Mouse (Mus musculus) heart, embryonic 11.5 days (tissue): ENCODE results near the gene Cdk10. TPM values are rescaled to one million over a fixed set of nuclear protein-coding genes. Genes with fewer than 3 reads are reported as not detected.
"Not testable (repeated sequence)": the region's sequence is repeated elsewhere in the genome, so short reads cannot be mapped to it uniquely, and the experiment has no call there.

Source experiments
- ATAC-seq: fragments of 200-750 bp; cut with Nextera tagmentation; replicated peaks from 2 replicates; pipeline ENCODE4 v1.8.0; 2017; ENCODE audit warnings: moderate library complexity; ENCODE audit not compliant: insufficient number of reproducible peaks, low FRiP score, low TSS enrichment
- H3K27ac ChIP-seq: fragments of 300-500 bp; sonication (generic); 2 replicates; pipeline ENCODE4 v1.5.1; 2014; ENCODE audit warnings: mild to moderate bottlenecking, low read depth, low read length
- H3K27me3 ChIP-seq: fragments of 300-500 bp; sonication (generic); 2 replicates; pipeline ENCODE4 v1.6.1; 2014; ENCODE audit warnings: mild to moderate bottlenecking, low read length, mixed read lengths; ENCODE audit not compliant: control insufficient read depth, insufficient read depth
- H3K36me3 ChIP-seq: fragments of 300-500 bp; sonication (generic); 2 replicates; pipeline ENCODE4 v1.6.1; 2014; ENCODE audit warnings: mild to moderate bottlenecking, low read length, moderate library complexity, mixed read lengths; ENCODE audit not compliant: control insufficient read depth, insufficient read depth
- H3K4me1 ChIP-seq: fragments of 300-500 bp; sonication (generic); 2 replicates; pipeline ENCODE4 v1.6.1; 2014; ENCODE audit warnings: low read length; ENCODE audit not compliant: control insufficient read depth, insufficient read depth
- H3K4me2 ChIP-seq: fragments of 300-500 bp; sonication (generic); 2 replicates; pipeline ENCODE4 v1.6.1; 2014; ENCODE audit warnings: mild to moderate bottlenecking, moderate library complexity
- H3K4me3 ChIP-seq: fragments of 300-500 bp; sonication (generic); 2 replicates; pipeline ENCODE4 v1.5.1; 2014; ENCODE audit warnings: low read depth, low read length
- H3K9ac ChIP-seq: fragments of 300-500 bp; sonication (generic); 2 replicates; pipeline ENCODE4 v1.6.1; 2014; ENCODE audit warnings: mild to moderate bottlenecking, low read depth, low read length, moderate library complexity
- H3K9me3 ChIP-seq: fragments of 300-500 bp; sonication (generic); replicated peaks from 2 replicates; pipeline ENCODE4 v1.6.1; 2016; ENCODE audit warnings: low read length; ENCODE audit not compliant: control insufficient read depth
- WGBS: fragments of 180-500 bp; shearing (Covaris S2); extraction: QIAGEN DNeasy Blood & Tissue Kit; methylation state at CpG from one replicate; pipeline ENCODE4 v1.1.7; 2014; ENCODE audit not compliant: insufficient replicate concordance; 5-methylcytosine and 5-hydroxymethylcytosine counted together
- polyA plus RNA-seq: library from polyadenylated mRNA; unstranded; fragments of >200 nt; fragmentation: Nextera tagmentation; extraction: Ambion mirVana; gene quantifications from 2 replicates; pipeline ENCODE4 v1.2.1, GENCODE M21; 2014

Gene Cdk10
- polyA plus RNA-seq, 1 experiment from 2014 or later = 24.2 TPM

GRCm38 (mm10) chr8:123197016-123197415 lies 27.6 kb upstream of the Cdk10 start:
- H3K27me3 ChIP-seq, ATAC-seq, H3K36me3 ChIP-seq, H3K9me3 ChIP-seq, H3K4me1 ChIP-seq, H3K4me3 ChIP-seq, H3K27ac ChIP-seq, H3K9ac ChIP-seq, H3K4me2 ChIP-seq: not testable (repeated sequence)
- WGBS = 66% methylated on average over 5 of the region's 5 CpGs

- 57% methylated on average over 14 of the region's 14 CpGs for WGBS
- peaks cover 3% of the 10 kb centered on the region; the same call in 1 of the 2 replicates for H3K27me3 ChIP-seq
These were observed 24.8 kb upstream of the Cdk10 start for GRCm38 (mm10) chr8:123199864-123200263.

DNA sequence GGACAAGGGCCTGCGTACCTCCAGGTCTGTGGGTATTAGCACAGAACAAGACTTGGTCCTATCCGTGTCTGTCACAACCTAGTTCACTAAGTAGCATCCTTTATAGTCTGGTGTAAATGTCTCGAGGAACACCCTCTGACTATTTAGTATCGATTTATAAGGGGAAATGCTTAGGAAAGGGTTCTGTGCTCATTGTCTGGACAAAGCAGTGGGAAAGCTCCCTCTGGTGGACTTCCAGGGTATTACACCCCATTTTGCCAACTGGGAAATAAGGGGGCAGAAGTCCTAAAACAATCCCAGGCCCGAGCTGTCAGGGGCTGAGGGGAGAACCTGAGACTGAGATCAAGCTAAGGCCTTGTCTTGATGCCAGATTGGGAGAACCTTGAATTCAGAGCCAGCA lies 22.4 kb upstream of the Cdk10 start:
- H3K36me3 ChIP-seq = peaks cover 7% of the 10 kb centered on the region
- 36% methylated on average over 5 of the region's 5 CpGs for WGBS

More at GRCm38 (mm10) chr8:123199864-123200263, 24.8 kb upstream of the Cdk10 start:
- H3K36me3 ChIP-seq = no peaks in the 10 kb centered on the region
- H3K9me3 ChIP-seq = no peaks in the 10 kb centered on the region
- ATAC-seq = no peak
- H3K4me3 ChIP-seq = no peak overlapping the region
- no peak overlapping the region for H3K4me2 ChIP-seq
- no peaks in the 10 kb centered on the region for H3K4me1 ChIP-seq
- H3K9ac ChIP-seq = no peak overlapping the region
- H3K27ac ChIP-seq = no peak overlapping the region

DNA sequence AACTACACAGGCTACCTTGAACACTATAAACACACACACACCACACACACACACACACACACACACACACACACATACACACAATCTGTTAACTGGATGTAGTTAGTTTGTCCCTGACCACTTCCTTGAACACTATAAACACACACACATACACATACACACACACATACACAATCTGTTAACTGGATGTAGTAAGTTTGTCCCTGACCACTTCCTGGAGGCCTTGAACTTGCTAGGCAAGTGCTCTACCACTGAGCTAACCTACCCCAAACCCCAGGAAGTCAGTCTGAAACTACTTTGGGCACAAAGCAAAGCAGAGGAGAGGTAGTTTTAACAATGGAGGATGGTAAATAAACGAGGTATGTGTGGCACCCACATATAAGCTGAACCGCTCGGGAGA lies 21.1 kb upstream of the Cdk10 start:
- 88% methylated on average over 3 of the region's 3 CpGs for WGBS
- H3K9me3 ChIP-seq = no peaks in the 10 kb centered on the region
- H3K9ac ChIP-seq = no peak overlapping the region
- no peaks in the 10 kb centered on the region for H3K4me1 ChIP-seq
- H3K4me3 ChIP-seq = no peak overlapping the region
- H3K27me3 ChIP-seq = peaks cover 3% of the 10 kb centered on the region; the same call in 1 of the 2 replicates
- H3K27ac ChIP-seq = no peak overlapping the region
- no peak for ATAC-seq
- no peak overlapping the region for H3K4me2 ChIP-seq
- peaks cover 13% of the 10 kb centered on the region for H3K36me3 ChIP-seq

More for the DNA sequence above, 22.4 kb upstream of the Cdk10 start:
- Histone ChIP-seq H3K4me2 (no peak overlapping the region), H3K9me3 (no peaks in the 10 kb centered on the region), H3K4me3 (no peak overlapping the region), H3K27me3 (peaks cover 3% of the 10 kb centered on the region; the same call in 1 of the 2 replicates), H3K4me1 (no peaks in the 10 kb centered on the region), H3K27ac (no peak overlapping the region), H3K9ac (no peak overlapping the region)
- ATAC-seq = no peak

DNA sequence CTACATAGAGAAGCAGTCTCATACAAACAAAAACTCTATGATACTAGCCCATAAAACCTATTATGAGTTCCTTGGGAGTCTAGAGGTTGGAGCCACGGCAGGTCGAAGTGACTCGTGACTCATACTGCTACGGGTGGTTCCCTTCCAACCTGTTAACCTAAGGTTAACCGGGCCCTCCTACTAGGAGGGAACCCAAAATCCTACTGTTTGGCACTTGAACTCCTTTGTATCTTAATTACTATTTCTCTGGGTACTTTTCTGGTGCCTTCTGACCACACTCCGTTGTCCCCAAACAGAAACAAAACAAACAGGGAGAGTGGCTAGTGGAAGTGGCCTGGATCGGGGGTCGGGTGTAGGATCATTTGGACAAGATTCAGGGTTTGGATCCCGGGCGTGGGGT lies 12.8 kb upstream of the Cdk10 start:
- peaks cover 21% of the 10 kb centered on the region for H3K4me1 ChIP-seq
- 44% methylated on average over 10 of the region's 10 CpGs for WGBS
- H3K27ac ChIP-seq = no peak overlapping the region
- peak overlapping the region; percentile 81 for H3K4me2 ChIP-seq
- no peaks in the 10 kb centered on the region for H3K9me3 ChIP-seq
- peaks cover 12% of the 10 kb centered on the region for H3K36me3 ChIP-seq
- H3K4me3 ChIP-seq = peak overlapping the region; percentile 95
- no peaks in the 10 kb centered on the region for H3K27me3 ChIP-seq
- H3K9ac ChIP-seq = peak overlapping the region; percentile 96
- ATAC-seq = no peak

- H3K4me2 ChIP-seq = peak within 1 kb of the TSS; percentile 81
- peak within 1 kb of the TSS; percentile 95 for H3K4me3 ChIP-seq
- ATAC-seq = peak; percentile 91
- peak within 1 kb of the TSS; percentile 96 for H3K9ac ChIP-seq
- WGBS = under 1% methylated on average over 76 of the region's 76 CpGs
- no peaks in the 10 kb centered on the region for H3K9me3 ChIP-seq
- peaks cover 6% of the 10 kb centered on the region for H3K36me3 ChIP-seq
- no peaks in the 10 kb centered on the region for H3K27me3 ChIP-seq
- H3K4me1 ChIP-seq = peaks cover 21% of the 10 kb centered on the region
- H3K27ac ChIP-seq = peak within 1 kb of the TSS; percentile 42
These were observed 12.1 kb upstream of the Cdk10 start, which contains the start of the genes Chmp1a and Spata33 for GRCm38 (mm10) chr8:123212321-123213117. Gene Chmp1a, minus strand, starts transcription at chr8:123212763. Gene Spata33, plus strand, starts transcription at chr8:123212832.

DNA sequence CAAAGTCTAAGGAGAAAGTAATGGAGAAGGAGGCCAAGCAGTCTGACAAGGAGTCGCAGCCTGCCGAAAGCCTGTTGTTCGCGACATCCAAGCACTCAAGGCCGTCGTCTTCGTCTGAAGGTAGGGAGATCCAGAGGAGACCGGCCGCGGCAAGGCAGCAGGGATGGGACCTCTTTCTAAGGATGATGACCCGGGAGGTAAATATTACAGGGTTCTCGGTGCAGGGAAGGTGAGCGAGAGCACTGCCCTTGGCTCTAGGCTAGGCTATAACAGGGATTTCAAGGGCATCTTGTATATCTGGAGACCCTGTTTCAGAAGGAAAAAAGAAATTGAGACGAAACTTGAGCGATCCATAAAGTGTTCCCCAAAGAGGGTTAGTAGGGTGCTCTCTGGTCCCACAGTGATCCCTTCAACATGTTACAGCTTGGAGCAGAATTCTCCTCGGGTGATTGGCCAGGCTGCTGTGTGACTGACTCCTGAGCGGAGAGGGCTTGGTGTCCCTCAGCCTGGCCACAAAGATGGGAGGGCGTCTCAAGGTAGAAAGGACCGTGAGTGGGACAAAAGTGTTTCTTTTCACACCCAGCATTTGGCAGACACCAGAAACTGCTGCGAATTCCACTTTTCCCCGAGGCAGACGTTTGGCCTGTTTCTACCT lies 11.4 kb upstream of the Cdk10 start:
- H3K4me3 ChIP-seq = peak overlapping the region; percentile 95
- no peaks in the 10 kb centered on the region for H3K27me3 ChIP-seq
- ATAC-seq = no peak
- H3K36me3 ChIP-seq = peaks cover 2% of the 10 kb centered on the region; the same call in 1 of the 2 replicates
- H3K9ac ChIP-seq = peak overlapping the region; percentile 96
- H3K4me1 ChIP-seq = peaks cover 21% of the 10 kb centered on the region
- H3K9me3 ChIP-seq = no peaks in the 10 kb centered on the region
- H3K27ac ChIP-seq = peak overlapping the region; percentile 42
- WGBS = 17% methylated on average over 22 of the region's 22 CpGs
- peak overlapping the region; percentile 81 for H3K4me2 ChIP-seq

- Histone ChIP-seq H3K4me2 (peak overlapping the region; percentile 6; the same call in 1 of the 2 replicates), H3K4me3 (no peak overlapping the region), H3K4me1 (peaks cover 21% of the 10 kb centered on the region), H3K36me3 (0 out of 2 replicates have a peak, but pooled peaks cover 2% of the 10 kb centered on the region), H3K27me3 (no peaks in the 10 kb centered on the region), H3K9ac (no peak overlapping the region), H3K9me3 (no peaks in the 10 kb centered on the region), H3K27ac (no peak overlapping the region)
- ATAC-seq = no peak
- WGBS = 40% methylated on average over 3 of the region's 3 CpGs
These were observed 9.2 kb upstream of the Cdk10 start for GRCm38 (mm10) chr8:123215430-123215829.
